Mouse (Mus musculus) brain, embryonic 14.5 days (tissue): ENCODE measurements around the gene Hip1.

ENCODE experiments used
- CTCF ChIP-seq: fragments of 200-500 bp; IDR thresholded peaks from 2 replicates; pipeline ENCODE4 v1.5.1; 2012; ENCODE audit warnings: inconsistent platforms, mild to moderate bottlenecking, moderate library complexity, borderline replicate concordance; ENCODE audit not compliant: insufficient read depth, insufficient read length; ENCODE audit errors: extremely low read depth
- POLR2A ChIP-seq: fragments of 200-500 bp; IDR thresholded peaks from 2 replicates; pipeline ENCODE4 v1.6.1; 2012; ENCODE audit warnings: mild to moderate bottlenecking, inconsistent platforms, borderline replicate concordance; ENCODE audit not compliant: poor library complexity, insufficient read depth, insufficient read length, severe bottlenecking; ENCODE audit errors: extremely low read depth

DNA sequence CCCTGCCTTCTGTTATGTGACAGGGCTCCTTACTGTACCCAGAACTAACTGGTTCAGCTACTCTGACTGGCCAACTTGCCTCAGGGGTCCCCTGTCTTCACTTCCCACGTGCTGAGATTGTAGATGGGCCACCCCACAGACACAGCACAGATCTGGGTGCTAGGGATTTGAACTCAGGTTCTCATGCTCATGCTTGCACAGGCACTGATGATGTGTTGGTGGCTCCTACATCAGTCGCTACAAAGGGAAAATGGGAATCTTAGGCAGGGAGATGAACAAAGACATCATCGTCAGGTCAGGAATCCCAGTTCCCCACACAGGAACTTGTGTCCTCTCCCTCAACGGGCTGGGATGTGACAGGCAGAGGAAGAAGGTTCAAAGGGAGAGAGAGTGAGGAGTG, 31.1 kb upstream of the Hip1 start:
- TF ChIP-seq CTCF (no peak), POLR2A (no peak)
